8 mouse cellular contexts compared by ENCODE assay signal in genomic region chr6:24527155-24528063, GRCm38 (mm10). TPM values are rescaled to one million over a fixed set of nuclear protein-coding genes. Genes with fewer than 3 reads are reported as not detected.
DNase-seq lines count a peak whose midpoint lies in the region; ATAC-seq and TF ChIP-seq lines count a peak whose summit lies in the region.

Gene Ndufa5 (minus strand): TSS chr6:24528013.

- TF ChIP-seq CTCF in lung, adult 2 months (IDR thresholded peaks at IDR 0.05; ENCODE audit: insufficient read depth, low read length): no peak

- peak; percentile 64; the same call in 1 of the 2 replicates for TF ChIP-seq POLR2A in lung, adult 2 months (IDR thresholded peaks at IDR 0.05; ENCODE audit: borderline replicate concordance, extremely low read depth, low read depth, low read length)

- no peak within 1 kb of the TSS for H3K27ac ChIP-seq in ES-E14 (ENCODE audit: insufficient read depth, low read depth, low read length, poor library complexity, severe bottlenecking)
- peak within 1 kb of the TSS; percentile 19; the same call in 1 of the 2 replicates for H3K27ac ChIP-seq in forebrain, embryonic 15.5 days (replicated peaks)

- peak; percentile 95 for DNase-seq in ES-E14 (ENCODE audit: low read depth, low spot score)
- peak; percentile 97 for DNase-seq in cerebellum, adult 11-12 months
- DNase-seq in heart, postnatal 25 days (ENCODE audit: low spot score): peak; percentile 77
- peak; percentile 84 to 94 for DNase-seq in layer of hippocampus, adult 18-20 months (ENCODE audit: low spot score in 2 of 2)
- peak; percentile 75 for DNase-seq in lung, adult 2 months
- peak; percentile 90 to 94 for DNase-seq in thymus, adult 18-20 months

- peak within 1 kb of the TSS; percentile 94 for H3K9ac ChIP-seq in ES-E14 (ENCODE audit: insufficient read depth, low read depth, low read length, poor library complexity, severe bottlenecking)
- peak within 1 kb of the TSS; percentile 69 for H3K9ac ChIP-seq in forebrain, embryonic 15.5 days (replicated peaks)

- ATAC-seq in forebrain, embryonic 15.5 days (replicated peaks): peak; percentile 98
- peak; percentile 95 for ATAC-seq in neutrophil, adult 5-6 weeks (ENCODE audit: extremely low read depth, insufficient number of reproducible peaks, low FRiP score, poor library complexity, severe bottlenecking)

- in situ Hi-C loops in ES-E14 (cut with MboI; ENCODE audit: low sequenced_read_pairs in 2 of 2, unreplicated experiment in 2 of 2): no loop called here

- peak within 1 kb of the TSS; percentile 69 for H3K4me2 ChIP-seq in forebrain, embryonic 15.5 days (replicated peaks)

- H3K27me3 ChIP-seq in forebrain, embryonic 15.5 days: no peaks in the 10 kb centered on the region

- intact Hi-C loops in heart, postnatal 25 days (cut with DNase I): loop anchor here (2.0 kb wide), 1 partner anchor 41 kb away; no protein-coding TSS in a partner anchor

- H3K36me3 ChIP-seq in ES-E14 (ENCODE audit: control insufficient read depth, insufficient read depth, low read length, poor library complexity, severe bottlenecking): no peaks in the 10 kb centered on the region; the same call in 1 of the 2 replicates
- 0 out of 2 replicates have a peak, but pooled peaks cover 2% of the 10 kb centered on the region for H3K36me3 ChIP-seq in forebrain, embryonic 15.5 days

- peak within 1 kb of the TSS; percentile 98 to 99 for H3K4me3 ChIP-seq in ES-E14 (ENCODE audit: insufficient read depth in 1 of 2, low read depth in 1 of 2, low read length in 2 of 2, poor library complexity in 1 of 2, severe bottlenecking in 1 of 2)
- H3K4me3 ChIP-seq in forebrain, embryonic 15.5 days: peak within 1 kb of the TSS; percentile 69
- peak within 1 kb of the TSS; percentile 89 for H3K4me3 ChIP-seq in lung, adult 2 months (replicated peaks; ENCODE audit: extremely low read depth, low read depth, low read length)

- H3K9me3 ChIP-seq in ES-E14 (ENCODE audit: control insufficient read depth, insufficient read depth, low read depth, low read length): no peaks in the 10 kb centered on the region
- no peaks in the 10 kb centered on the region for H3K9me3 ChIP-seq in forebrain, embryonic 15.5 days

- under 1% methylated on average over 53 of the region's 53 CpGs for WGBS in forebrain, embryonic 15.5 days
- under 1% methylated on average over 53 of the region's 53 CpGs for WGBS in lung, adult 2 months

- no peaks in the 10 kb centered on the region; a peak in 1 of 4 replicates for H3K4me1 ChIP-seq in ES-E14 (ENCODE audit: control insufficient read depth in 2 of 2, insufficient read depth in 2 of 2, low read length in 2 of 2, poor library complexity in 1 of 2)
- peaks cover 27% of the 10 kb centered on the region for H3K4me1 ChIP-seq in forebrain, embryonic 15.5 days
- H3K4me1 ChIP-seq in lung, adult 2 months (ENCODE audit: control insufficient read depth, insufficient read depth, low read length): peaks cover 15% of the 10 kb centered on the region

TF ChIP-seq in ES-E14, 5 proteins besides CTCF, POLR2A, EP300 and RAD21:
- no peak for TF ChIP-seq ZC3H11A (IDR thresholded peaks at IDR 0.05; ENCODE audit: borderline replicate concordance, low read depth, low read length)
- TF ChIP-seq HCFC1 (IDR thresholded peaks at IDR 0.05; ENCODE audit: borderline replicate concordance, insufficient read depth, low read length): peak; percentile 84
- no peak for TF ChIP-seq ZNF384 (IDR thresholded peaks at IDR 0.05; ENCODE audit: low read depth, low read length)
- TF ChIP-seq CHD2 (IDR thresholded peaks at IDR 0.05; ENCODE audit: low read depth, low read length): no peak
- TF ChIP-seq MAFK (IDR thresholded peaks at IDR 0.05; ENCODE audit: insufficient read depth, low read depth, low read length): peak; percentile 80

RNA-seq across cellular contexts. Expression of gene Ndufa5, which starts in this region (rescaled TPM):
- 157 and 182 TPM in 2 replicates for total RNA-seq in ES-E14 (2012; rRNA removed)
- 313 and 328 TPM in 2 replicates for polyA plus RNA-seq in forebrain, embryonic 15.5 days (2015; fragmentation: Nextera tagmentation; extraction: Ambion mirVana)
- 1,000 to 10,000 TPM; 1,436 to 1,506 TPM for total RNA-seq in heart, postnatal 25 days (2021)
- 100 to 1,000 TPM; 290 to 317 TPM for total RNA-seq in layer of hippocampus, adult 18-20 months (2021)
- polyA plus RNA-seq in lung, adult 2 months (2012; rRNA removed): 2.7 and 4.3 TPM in 2 replicates
- 75.1 and 93.8 TPM in 2 replicates for total RNA-seq in neutrophil, adult 5-6 weeks (2017)

Comparison
In these comparisons a context has a peak if more than half of its experiments do, and no peak if none do; other contexts are left out.
1. RNA of gene Ndufa5 (polyA plus RNA-seq): 313 to 328 TPM in forebrain, embryonic 15.5 days; 2.7 to 4.3 TPM in lung, adult 2 months; every median in the first group is over 10 times any median in the second.
2. Peak in every context shown above with its lines, with median percentiles within 50 percentile points of each other: DNase-seq and H3K4me3 ChIP-seq.